Mouse (Mus musculus): ENCODE data around the gene Lonp2. TPM values are rescaled to one million over a fixed set of nuclear protein-coding genes. Genes with fewer than 3 reads are reported as not detected.

The Lonp2 gene
- polyA plus RNA-seq, 1 experiment from 2014 or later = 50.6 TPM

- Histone ChIP-seq H3K4me3 (no peak overlapping the region), H3K27ac (no peak overlapping the region), H3K4me2 (no peak overlapping the region), H3K4me1 (no peaks in the 10 kb centered on the region), H3K9ac (no peak overlapping the region), H3K9me3 (no peaks in the 10 kb centered on the region), H3K36me3 (no peaks in the 10 kb centered on the region), H3K27me3 (no peaks in the 10 kb centered on the region)
- WGBS = 46% methylated on average over 5 of the region's 5 CpGs
- ATAC-seq (ENCODE audit: insufficient number of reproducible peaks, insufficient read depth, low FRiP score, low TSS enrichment, low read depth) = no peak
These were observed 139.0 kb downstream of the Lonp2 start for GRCm38 (mm10) chr8:86762806-86763205.

- Histone ChIP-seq H3K4me2 (no peak overlapping the region), H3K27me3 (no peaks in the 10 kb centered on the region), H3K9me3 (no peaks in the 10 kb centered on the region), H3K4me1 (peaks cover under 1% of the 10 kb centered on the region; the same call in 1 of the 2 replicates), H3K9ac (no peak overlapping the region), H3K27ac (no peak overlapping the region), H3K36me3 (no peaks in the 10 kb centered on the region), H3K4me3 (no peak overlapping the region)
- WGBS = 90% methylated on average over 10 of the region's 10 CpGs
- ATAC-seq (ENCODE audit: insufficient number of reproducible peaks, insufficient read depth, low FRiP score, low TSS enrichment, low read depth) = no peak
These were observed 141.3 kb downstream of the Lonp2 start for GRCm38 (mm10) chr8:86765155-86765554.

- H3K9ac ChIP-seq = no peak overlapping the region
- peaks cover 4% of the 10 kb centered on the region; the same call in 1 of the 2 replicates for H3K4me1 ChIP-seq
- H3K9me3 ChIP-seq = no peaks in the 10 kb centered on the region
- WGBS = 90% methylated on average over 8 of the region's 8 CpGs
- ATAC-seq (ENCODE audit: insufficient number of reproducible peaks, insufficient read depth, low FRiP score, low TSS enrichment, low read depth) = no peak
- H3K36me3 ChIP-seq = no peaks in the 10 kb centered on the region
- H3K4me2 ChIP-seq = no peak overlapping the region
- no peaks in the 10 kb centered on the region for H3K27me3 ChIP-seq
- H3K4me3 ChIP-seq = no peak overlapping the region
- H3K27ac ChIP-seq = no peak overlapping the region
These were observed 141.8 kb downstream of the Lonp2 start for GRCm38 (mm10) chr8:86765669-86766068.

GRCm38 (mm10) chr8:86766548-86767211, 142.8 kb downstream of the Lonp2 start:
- peaks cover 4% of the 10 kb centered on the region; the same call in 1 of the 2 replicates for H3K4me1 ChIP-seq
- WGBS = 81% methylated on average over 9 of the region's 9 CpGs
- ATAC-seq (ENCODE audit: insufficient number of reproducible peaks, insufficient read depth, low FRiP score, low TSS enrichment, low read depth) = no peak

GRCm38 (mm10) chr8:86768499-86768898, 144.7 kb downstream of the Lonp2 start:
- no peak for ATAC-seq (ENCODE audit: insufficient number of reproducible peaks, insufficient read depth, low FRiP score, low TSS enrichment, low read depth)
- Histone ChIP-seq H3K4me3 (no peak overlapping the region), H3K27ac (no peak overlapping the region), H3K9ac (no peak overlapping the region), H3K36me3 (no peaks in the 10 kb centered on the region), H3K27me3 (no peaks in the 10 kb centered on the region), H3K4me2 (no peak overlapping the region), H3K9me3 (no peaks in the 10 kb centered on the region), H3K4me1 (peaks cover 4% of the 10 kb centered on the region; the same call in 1 of the 2 replicates)
- 72% methylated on average over 5 of the region's 5 CpGs for WGBS

More at GRCm38 (mm10) chr8:86766548-86767211, 142.8 kb downstream of the Lonp2 start:
- Histone ChIP-seq H3K27me3 (no peaks in the 10 kb centered on the region), H3K27ac (no peak overlapping the region), H3K36me3 (no peaks in the 10 kb centered on the region), H3K9me3 (no peaks in the 10 kb centered on the region), H3K4me2 (no peak overlapping the region), H3K4me3 (no peak overlapping the region), H3K9ac (no peak overlapping the region)

GRCm38 (mm10) chr8:86769945-86770715, 146.3 kb downstream of the Lonp2 start:
- Histone ChIP-seq H3K36me3 (no peaks in the 10 kb centered on the region), H3K27me3 (no peaks in the 10 kb centered on the region), H3K4me2 (no peak overlapping the region), H3K4me3 (no peak overlapping the region), H3K27ac (no peak overlapping the region), H3K4me1 (peaks cover 4% of the 10 kb centered on the region; the same call in 1 of the 2 replicates), H3K9ac (no peak overlapping the region), H3K9me3 (no peaks in the 10 kb centered on the region)
- WGBS = 45% methylated on average over 1 of the region's 1 CpGs
- ATAC-seq (ENCODE audit: insufficient number of reproducible peaks, insufficient read depth, low FRiP score, low TSS enrichment, low read depth) = no peak

Small RNA genes within 50 kb of the gene (microRNA-seq; reads per million reads assigned to microRNA genes)
- not detected for gene Gm44348

Other genes with a start within 250 kb of the Lonp2 start
- 0.10 and 0.19 TPM in 2 replicates for gene Abcc12, start 43.4 kb upstream of the Lonp2 start, polyA plus RNA-seq (2015; fragmentation: Nextera tagmentation; extraction: Ambion mirVana)
- 4.8 and 6.1 TPM in 2 replicates for gene Gm10638, start 121.7 kb downstream of the Lonp2 start, polyA plus RNA-seq (2015; fragmentation: Nextera tagmentation; extraction: Ambion mirVana)
- 58.1 and 59.0 TPM in 2 replicates for gene Siah1a, start 121.9 kb downstream of the Lonp2 start, polyA plus RNA-seq (2015; fragmentation: Nextera tagmentation; extraction: Ambion mirVana)

Measured in embryonic facial prominence, embryonic 13.5 days (tissue).